Mouse (Mus musculus): Measurements from ENCODE around the gene Plpp6.

DNA sequence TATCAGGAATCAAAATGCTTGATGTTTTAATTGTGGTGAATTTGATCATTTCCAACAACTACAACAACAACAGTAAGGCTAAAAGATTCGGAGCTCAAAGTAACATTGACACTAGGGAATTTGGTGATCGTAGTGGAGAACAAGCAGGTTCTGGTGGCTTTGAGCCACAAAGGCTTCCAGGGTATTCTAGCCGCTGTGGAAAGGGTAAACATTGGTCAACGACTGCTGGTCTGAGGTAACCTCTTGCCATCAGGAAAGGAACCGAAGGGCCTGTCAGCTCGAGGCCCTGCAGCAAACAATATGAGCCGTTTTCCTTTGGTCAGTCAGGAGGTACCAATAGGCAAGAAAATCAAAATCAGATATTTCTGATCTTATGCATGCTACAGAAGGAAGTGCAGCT, 18.9 kb downstream of the Plpp6 start:
- TF ChIP-seq POLR2A (IDR thresholded peaks at IDR 0.05; ENCODE audit: borderline replicate concordance, insufficient read depth, low read length) (no peak), CTCF (IDR thresholded peaks at IDR 0.05; ENCODE audit: borderline replicate concordance, insufficient read depth, low read depth, low read length) (no peak)
